Mouse (Mus musculus): ENCODE measurements at regions not wholly inside any gene's neighbourhood (a gene's known extent, or its start where the extent isn't known, plus 50 kb on each side); places are given as distances from the start of the nearest gene placed in this dataset.
A peak's percentile ranks its signal among the peaks of the same experiment; 100 is the strongest.
"Not testable (repeated sequence)": the region's sequence is repeated elsewhere in the genome, so short reads cannot be mapped to it uniquely, and the experiment has no call there.

- H3K9ac ChIP-seq: no peak overlapping the region
- WGBS: 88% methylated on average over 1 of the region's 1 CpGs
- no peak overlapping the region for H3K4me2 ChIP-seq
- no peak for ATAC-seq (replicated peaks; ENCODE audit: low FRiP score)
- no peak overlapping the region for H3K27ac ChIP-seq
- no peaks in the 10 kb centered on the region for H3K4me1 ChIP-seq
- H3K36me3 ChIP-seq: no peaks in the 10 kb centered on the region
- no peaks in the 10 kb centered on the region for H3K9me3 ChIP-seq (replicated peaks)
- H3K27me3 ChIP-seq: no peaks in the 10 kb centered on the region
- no peak overlapping the region for H3K4me3 ChIP-seq (replicated peaks)
Measured at GRCm38 (mm10) chr7:64101679-64102078, 52.0 kb upstream of the Trpm1 start.

- ATAC-seq (replicated peaks; ENCODE audit: low FRiP score): no peak
- H3K27ac ChIP-seq: no peak overlapping the region
- no peaks in the 10 kb centered on the region for H3K36me3 ChIP-seq
- H3K9me3 ChIP-seq (replicated peaks): no peaks in the 10 kb centered on the region
- no peaks in the 10 kb centered on the region for H3K27me3 ChIP-seq
- 86% methylated on average over 3 of the region's 3 CpGs for WGBS
- H3K4me2 ChIP-seq: no peak overlapping the region
- no peak overlapping the region for H3K4me3 ChIP-seq (replicated peaks)
- no peaks in the 10 kb centered on the region for H3K4me1 ChIP-seq
- no peak overlapping the region for H3K9ac ChIP-seq
Measured at GRCm38 (mm10) chr7:64099606-64100005, 54.0 kb upstream of the Trpm1 start.

- 86% methylated on average over 1 of the region's 1 CpGs for WGBS
Measured at GRCm38 (mm10) chr7:64090067-64090466, 63.6 kb upstream of the Trpm1 start.

DNA sequence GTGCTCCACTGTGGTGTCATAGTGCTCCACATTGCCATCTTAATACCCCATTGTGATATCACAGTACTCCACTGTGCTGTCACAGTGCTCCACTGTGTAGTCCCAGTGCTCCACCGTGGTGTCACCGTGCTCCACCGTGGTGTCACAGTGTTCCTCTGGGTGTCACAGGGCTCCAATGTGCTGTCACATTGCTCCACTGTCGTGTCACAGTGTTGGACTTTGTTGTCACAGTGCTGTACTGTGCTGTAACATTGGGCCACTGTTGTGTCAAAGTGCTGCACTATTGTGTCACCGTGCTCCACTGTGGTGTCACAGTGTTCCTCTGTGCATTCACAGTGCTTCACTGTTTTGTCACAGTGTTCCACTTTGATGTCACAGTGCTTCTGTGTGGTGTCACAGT, 64.6 kb upstream of the Trpm1 start:
- Histone ChIP-seq H3K4me2 (no peak overlapping the region), H3K4me1 (no peaks in the 10 kb centered on the region), H3K27ac (no peak overlapping the region), H3K9me3 (replicated peaks) (no peaks in the 10 kb centered on the region), H3K36me3 (no peaks in the 10 kb centered on the region), H3K9ac (no peak overlapping the region), H3K4me3 (replicated peaks) (no peak overlapping the region), H3K27me3 (no peaks in the 10 kb centered on the region)
- WGBS: 88% methylated on average over 5 of the region's 5 CpGs
- ATAC-seq (replicated peaks; ENCODE audit: low FRiP score): 0 out of 2 replicates have a peak, but pooled peaks have one; percentile 29

More at GRCm38 (mm10) chr7:64090067-64090466, 63.6 kb upstream of the Trpm1 start:
- H3K36me3 ChIP-seq: no peaks in the 10 kb centered on the region
- no peak overlapping the region for H3K4me2 ChIP-seq
- no peak overlapping the region for H3K27ac ChIP-seq
- H3K9me3 ChIP-seq (replicated peaks): no peaks in the 10 kb centered on the region
- H3K27me3 ChIP-seq: no peaks in the 10 kb centered on the region
- no peak overlapping the region for H3K9ac ChIP-seq
- no peak for ATAC-seq (replicated peaks; ENCODE audit: low FRiP score)
- H3K4me3 ChIP-seq (replicated peaks): no peak overlapping the region
- H3K4me1 ChIP-seq: no peaks in the 10 kb centered on the region

DNA sequence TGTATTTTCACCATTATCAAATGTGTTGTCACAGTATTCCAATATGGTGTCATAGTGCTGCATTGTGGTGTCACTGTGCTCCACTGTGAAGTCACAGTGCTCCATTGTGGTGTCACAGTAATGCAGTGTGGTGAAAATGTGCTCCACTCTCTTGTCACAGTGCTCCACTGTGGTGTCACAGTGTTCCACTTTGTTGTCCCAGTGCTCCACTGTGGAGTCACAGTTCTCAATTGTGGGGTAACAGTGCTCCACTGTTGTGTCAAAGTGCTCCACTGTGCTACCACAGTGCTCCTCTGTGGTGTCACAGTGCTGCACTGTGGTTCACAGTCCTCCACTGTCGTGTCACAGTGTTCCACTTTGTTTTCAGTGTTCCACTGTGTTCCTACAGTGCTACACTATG, 69.7 kb upstream of the Trpm1 start:
- H3K9me3 ChIP-seq (replicated peaks); ATAC-seq (replicated peaks; ENCODE audit: low FRiP score); H3K4me2 ChIP-seq; H3K27ac ChIP-seq; H3K36me3 ChIP-seq; H3K27me3 ChIP-seq; H3K4me3 ChIP-seq (replicated peaks); H3K9ac ChIP-seq; H3K4me1 ChIP-seq: not testable (repeated sequence)
- WGBS: 71% methylated on average over 1 of the region's 1 CpGs

GRCm38 (mm10) chr7:64082651-64083050, 71.0 kb upstream of the Trpm1 start:
- Histone ChIP-seq H3K27me3 (no peaks in the 10 kb centered on the region), H3K9me3 (replicated peaks) (no peaks in the 10 kb centered on the region), H3K4me1 (no peaks in the 10 kb centered on the region), H3K4me2 (no peak overlapping the region), H3K36me3 (no peaks in the 10 kb centered on the region), H3K9ac (no peak overlapping the region), H3K4me3 (replicated peaks) (no peak overlapping the region), H3K27ac (no peak overlapping the region)
- WGBS: 77% methylated on average over 5 of the region's 5 CpGs
- no peak for ATAC-seq (replicated peaks; ENCODE audit: low FRiP score)

GRCm38 (mm10) chr7:64082201-64082600, 71.4 kb upstream of the Trpm1 start:
- no peaks in the 10 kb centered on the region for H3K27me3 ChIP-seq
- ATAC-seq (replicated peaks; ENCODE audit: low FRiP score): no peak
- H3K4me3 ChIP-seq (replicated peaks): no peak overlapping the region
- H3K27ac ChIP-seq: no peak overlapping the region
- no peaks in the 10 kb centered on the region for H3K36me3 ChIP-seq
- H3K9me3 ChIP-seq (replicated peaks): no peaks in the 10 kb centered on the region
- WGBS: 87% methylated on average over 3 of the region's 3 CpGs
- H3K4me1 ChIP-seq: no peaks in the 10 kb centered on the region
- H3K9ac ChIP-seq: no peak overlapping the region
- H3K4me2 ChIP-seq: no peak overlapping the region

DNA sequence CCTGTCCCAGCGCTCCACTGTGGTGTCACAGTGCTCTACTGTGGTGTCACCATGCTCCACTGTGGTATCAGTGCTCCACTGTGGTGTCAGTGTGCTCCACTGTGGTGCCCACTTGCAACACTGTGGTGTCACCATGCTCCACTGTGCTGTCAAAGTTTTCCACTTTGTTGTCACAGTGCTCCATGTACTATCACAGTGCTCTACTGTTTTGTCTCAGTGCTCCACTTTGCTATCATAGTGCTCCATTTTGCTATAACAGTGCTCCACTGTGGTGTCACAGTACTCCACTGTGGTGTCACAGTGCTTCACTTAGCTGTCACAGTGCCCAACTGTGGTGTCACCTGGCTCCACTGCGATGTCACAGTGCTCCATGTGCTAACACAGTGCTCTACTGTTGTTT, 72.0 kb upstream of the Trpm1 start:
- WGBS: 66% methylated on average over 2 of the region's 2 CpGs

DNA sequence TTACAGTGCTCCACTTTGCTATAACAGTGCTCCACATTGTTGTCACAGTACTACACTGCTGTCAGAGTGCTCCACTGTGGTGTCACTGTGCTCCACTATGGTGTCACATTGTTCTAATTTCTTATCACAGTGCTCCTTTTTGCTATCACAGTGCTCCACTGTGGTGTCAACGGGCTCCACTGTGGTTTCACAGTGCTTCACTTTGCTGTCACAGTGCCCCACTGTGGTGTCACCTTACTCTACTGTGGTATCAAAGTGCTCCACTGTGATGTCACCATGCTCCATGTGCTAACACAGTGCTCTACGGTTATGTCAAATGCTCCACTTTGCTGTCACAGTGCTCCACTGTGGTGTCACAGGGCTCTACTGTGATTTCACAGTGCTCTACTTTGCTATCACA, 72.6 kb upstream of the Trpm1 start:
- no peak overlapping the region for H3K27ac ChIP-seq
- no peaks in the 10 kb centered on the region for H3K4me1 ChIP-seq
- no peaks in the 10 kb centered on the region for H3K27me3 ChIP-seq
- no peak overlapping the region for H3K4me2 ChIP-seq
- H3K36me3 ChIP-seq: no peaks in the 10 kb centered on the region
- no peak overlapping the region for H3K9ac ChIP-seq
- 73% methylated on average over 2 of the region's 2 CpGs for WGBS
- H3K9me3 ChIP-seq (replicated peaks): no peaks in the 10 kb centered on the region
- H3K4me3 ChIP-seq (replicated peaks): no peak overlapping the region
- ATAC-seq (replicated peaks; ENCODE audit: low FRiP score): no peak

More for the DNA sequence above, 72.0 kb upstream of the Trpm1 start:
- Histone ChIP-seq H3K9ac (no peak overlapping the region), H3K27me3 (no peaks in the 10 kb centered on the region), H3K4me3 (replicated peaks) (no peak overlapping the region), H3K36me3 (no peaks in the 10 kb centered on the region), H3K9me3 (replicated peaks) (no peaks in the 10 kb centered on the region), H3K4me1 (no peaks in the 10 kb centered on the region), H3K27ac (no peak overlapping the region), H3K4me2 (no peak overlapping the region)
- no peak for ATAC-seq (replicated peaks; ENCODE audit: low FRiP score)

- H3K9ac ChIP-seq: no peak overlapping the region
- H3K27ac ChIP-seq: no peak overlapping the region
- 91% methylated on average over 3 of the region's 3 CpGs for WGBS
- ATAC-seq (replicated peaks; ENCODE audit: low FRiP score): no peak
- no peak overlapping the region for H3K4me2 ChIP-seq
- H3K4me3 ChIP-seq (replicated peaks): no peak overlapping the region
- H3K27me3 ChIP-seq: no peaks in the 10 kb centered on the region
- no peaks in the 10 kb centered on the region for H3K9me3 ChIP-seq (replicated peaks)
- H3K36me3 ChIP-seq: no peaks in the 10 kb centered on the region
- H3K4me1 ChIP-seq: no peaks in the 10 kb centered on the region
Measured at GRCm38 (mm10) chr7:64079301-64079700, 74.3 kb upstream of the Trpm1 start.

- Histone ChIP-seq H3K9ac (no peak overlapping the region), H3K27me3 (no peaks in the 10 kb centered on the region), H3K27ac (no peak overlapping the region), H3K9me3 (replicated peaks) (no peaks in the 10 kb centered on the region), H3K36me3 (no peaks in the 10 kb centered on the region), H3K4me2 (no peak overlapping the region), H3K4me1 (no peaks in the 10 kb centered on the region), H3K4me3 (replicated peaks) (no peak overlapping the region)
- no peak for ATAC-seq (replicated peaks; ENCODE audit: low FRiP score)
- WGBS: 81% methylated on average over 1 of the region's 1 CpGs
Measured at GRCm38 (mm10) chr7:64078646-64079045, 75.0 kb upstream of the Trpm1 start.

- no peak overlapping the region for H3K4me3 ChIP-seq (replicated peaks)
- no peaks in the 10 kb centered on the region for H3K27me3 ChIP-seq
- no peaks in the 10 kb centered on the region for H3K4me1 ChIP-seq
- H3K4me2 ChIP-seq: no peak overlapping the region
- H3K9ac ChIP-seq: no peak overlapping the region
- 72% methylated on average over 4 of the region's 4 CpGs for WGBS
- no peaks in the 10 kb centered on the region for H3K9me3 ChIP-seq (replicated peaks)
- no peaks in the 10 kb centered on the region for H3K36me3 ChIP-seq
- H3K27ac ChIP-seq: no peak overlapping the region
- no peak for ATAC-seq (replicated peaks; ENCODE audit: low FRiP score)
Measured at GRCm38 (mm10) chr7:64077526-64077925, 76.1 kb upstream of the Trpm1 start.

DNA sequence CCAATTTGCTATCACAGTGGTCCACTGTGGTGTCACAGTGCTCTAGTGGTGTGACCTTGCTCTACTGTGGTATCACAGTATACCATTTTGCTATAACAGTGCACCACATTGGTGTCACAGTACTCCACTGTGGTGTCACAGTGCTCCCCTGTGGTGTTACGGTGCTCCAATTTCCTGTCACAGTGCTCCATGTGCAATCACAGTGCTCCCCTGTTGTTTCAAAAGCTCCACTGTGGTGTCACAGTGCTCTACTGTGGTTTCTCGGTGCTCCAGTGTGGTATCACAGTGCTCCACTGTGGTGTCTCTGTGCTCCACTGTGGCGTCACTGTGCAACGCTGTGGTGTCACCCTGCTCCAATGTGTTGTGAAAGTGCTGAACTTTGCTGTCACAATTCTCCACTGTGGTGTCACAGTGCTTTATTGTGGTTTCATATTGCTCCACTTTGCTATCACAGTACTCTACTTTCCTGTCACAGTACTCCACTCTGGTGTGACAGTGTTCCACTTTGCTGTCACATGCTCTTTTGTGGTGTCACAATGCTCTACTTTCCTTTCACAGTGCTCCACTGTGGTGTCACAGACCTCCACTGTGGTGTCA, 76.8 kb upstream of the Trpm1 start:
- Histone ChIP-seq H3K27ac (no peak overlapping the region), H3K4me3 (replicated peaks) (no peak overlapping the region), H3K9ac (no peak overlapping the region), H3K27me3 (no peaks in the 10 kb centered on the region), H3K4me1 (no peaks in the 10 kb centered on the region), H3K4me2 (no peak overlapping the region), H3K9me3 (replicated peaks) (no peaks in the 10 kb centered on the region), H3K36me3 (no peaks in the 10 kb centered on the region)
- ATAC-seq (replicated peaks; ENCODE audit: low FRiP score): no peak
- WGBS: 88% methylated on average over 4 of the region's 4 CpGs
